Mouse (Mus musculus) retina, embryonic 14.5 days (tissue): Measurements from ENCODE around the gene Cx3cr1.
"Not testable (repeated sequence)": the region's sequence is repeated elsewhere in the genome, so short reads cannot be mapped to it uniquely, and the experiment has no call there.

Source experiments
- DNase-seq: peaks from one replicate; pipeline ENCODE4 v3.0.0-alpha.2; 2015; ENCODE audit warnings: low spot score

Gene Cx3cr1

GRCm38 (mm10) chr9:120069779-120070178 lies at the start of gene Cx3cr1:
Gene Cx3cr1, minus strand, starts transcription at chr9:120069879.
- DNase-seq: no peak

GRCm38 (mm10) chr9:120118212-120118611 lies 48.5 kb upstream of the Cx3cr1 start:
- no peak for DNase-seq

- DNase-seq: no peak
These were observed 46.5 kb upstream of the Cx3cr1 start for GRCm38 (mm10) chr9:120116184-120116624.

GRCm38 (mm10) chr9:120115580-120115979 lies 45.9 kb upstream of the Cx3cr1 start:
- DNase-seq: no peak

- DNase-seq: no peak
These were observed 45.1 kb upstream of the Cx3cr1 start for GRCm38 (mm10) chr9:120114789-120115151.

- DNase-seq: no peak
These were observed 44.5 kb upstream of the Cx3cr1 start for GRCm38 (mm10) chr9:120114051-120114788.

GRCm38 (mm10) chr9:120113456-120113855 lies 43.8 kb upstream of the Cx3cr1 start:
- no peak for DNase-seq

- no peak for DNase-seq
These were observed 42.8 kb upstream of the Cx3cr1 start for GRCm38 (mm10) chr9:120112472-120112871.

GRCm38 (mm10) chr9:120111156-120111945 lies 41.7 kb upstream of the Cx3cr1 start:
- no peak for DNase-seq

GRCm38 (mm10) chr9:120110211-120111018 lies 40.7 kb upstream of the Cx3cr1 start, which contains the start of gene Slc25a38:
Gene Slc25a38, plus strand, starts transcription at chr9:120110374.
- peak; percentile 96 for DNase-seq

GRCm38 (mm10) chr9:120108953-120109352 lies 39.3 kb upstream of the Cx3cr1 start:
- not testable (repeated sequence) for DNase-seq

GRCm38 (mm10) chr9:120101165-120101564 lies 31.5 kb upstream of the Cx3cr1 start:
- DNase-seq: no peak

GRCm38 (mm10) chr9:120099304-120099703 lies 29.6 kb upstream of the Cx3cr1 start:
- DNase-seq: no peak

- peak; percentile 90 for DNase-seq
These were observed 29.0 kb upstream of the Cx3cr1 start for GRCm38 (mm10) chr9:120098682-120099081.

GRCm38 (mm10) chr9:120095886-120096285 lies 26.2 kb upstream of the Cx3cr1 start:
- DNase-seq: no peak

- no peak for DNase-seq
These were observed 24.0 kb upstream of the Cx3cr1 start for GRCm38 (mm10) chr9:120093701-120094100.

GRCm38 (mm10) chr9:120091696-120092238 lies 22.1 kb upstream of the Cx3cr1 start, which contains the start of gene Ccr8:
Gene Ccr8, plus strand, starts transcription at chr9:120092114.
- DNase-seq: no peak

GRCm38 (mm10) chr9:120091086-120091485 lies 21.4 kb upstream of the Cx3cr1 start:
- no peak for DNase-seq

- DNase-seq: no peak
These were observed 19.4 kb upstream of the Cx3cr1 start for GRCm38 (mm10) chr9:120089125-120089524.

- DNase-seq: no peak
These were observed 14.7 kb upstream of the Cx3cr1 start for GRCm38 (mm10) chr9:120084406-120084805.

GRCm38 (mm10) chr9:120083158-120083894 lies 13.6 kb upstream of the Cx3cr1 start:
- no peak for DNase-seq
